Mouse (Mus musculus) urinary bladder, postnatal 10 days (tissue): ENCODE data around the gene Rnasek.
A peak's percentile ranks its signal among the peaks of the same experiment; 100 is the strongest.

Experiments
- DNase-seq: peaks from one replicate; pipeline ENCODE4 v3.0.0; 2022; ENCODE audit warnings: low spot score

Gene Rnasek

GRCm38 (mm10) chr11:70236717-70237116 lies 2.9 kb downstream of the Rnasek start:
- DNase-seq = no peak

- no peak for DNase-seq
These were observed 4.3 kb downstream of the Rnasek start for GRCm38 (mm10) chr11:70235254-70235900.

GRCm38 (mm10) chr11:70234497-70234896 lies 5.1 kb downstream of the Rnasek start:
- no peak for DNase-seq

- no peak for DNase-seq
These were observed 5.6 kb downstream of the Rnasek start for GRCm38 (mm10) chr11:70234037-70234436.

GRCm38 (mm10) chr11:70233016-70233415 lies 6.6 kb downstream of the Rnasek start:
- DNase-seq = no peak

- DNase-seq = no peak
These were observed 7.1 kb downstream of the Rnasek start for GRCm38 (mm10) chr11:70232546-70232945.

- DNase-seq = no peak
These were observed 9.4 kb downstream of the Rnasek start for GRCm38 (mm10) chr11:70230239-70230727.

GRCm38 (mm10) chr11:70229260-70230010 lies 10.2 kb downstream of the Rnasek start, which contains the start of gene Bcl6b:
TSS of gene Bcl6b (minus strand) at chr11:70229798.
- DNase-seq = no peak

- no peak for DNase-seq
These were observed 10.8 kb downstream of the Rnasek start for GRCm38 (mm10) chr11:70228828-70229227.

GRCm38 (mm10) chr11:70227661-70228245 lies 11.9 kb downstream of the Rnasek start:
- DNase-seq = no peak

- DNase-seq = no peak
These were observed 12.5 kb downstream of the Rnasek start for GRCm38 (mm10) chr11:70227126-70227525.

GRCm38 (mm10) chr11:70226602-70226890 lies 13.1 kb downstream of the Rnasek start:
- DNase-seq = no peak

- no peak for DNase-seq
These were observed 13.6 kb downstream of the Rnasek start for GRCm38 (mm10) chr11:70225798-70226601.

GRCm38 (mm10) chr11:70223724-70224123 lies 15.9 kb downstream of the Rnasek start:
- DNase-seq = no peak

GRCm38 (mm10) chr11:70221603-70222500 lies 17.8 kb downstream of the Rnasek start:
- no peak for DNase-seq

- peak; percentile 72 for DNase-seq
These were observed 18.7 kb downstream of the Rnasek start, which contains the start of gene Slc16a13 for GRCm38 (mm10) chr11:70220731-70221602. TSS of gene Slc16a13 (minus strand) at chr11:70221064.

GRCm38 (mm10) chr11:70220323-70220722 lies 19.3 kb downstream of the Rnasek start:
- no peak for DNase-seq

- DNase-seq = no peak
These were observed 19.8 kb downstream of the Rnasek start for GRCm38 (mm10) chr11:70219873-70220272.

GRCm38 (mm10) chr11:70218741-70219470 lies 20.7 kb downstream of the Rnasek start:
- DNase-seq = no peak
